Comparison of ENCODE assay signal across 8 mouse cellular contexts in genomic region chr6:54809531-54810313, GRCm38 (mm10). TPM values are rescaled to one million over a fixed set of nuclear protein-coding genes. Genes with fewer than 3 reads are reported as not detected.
A peak's percentile ranks its signal among the peaks of the same experiment; 100 is the strongest.
DNase-seq lines count a peak whose midpoint lies in the region; ATAC-seq lines count a peak whose summit lies in the region.

No protein-coding gene starts in this region.

- no peak overlapping the region for H3K4me2 ChIP-seq in heart, embryonic 13.5 days
- no peak overlapping the region for H3K4me2 ChIP-seq in midbrain, embryonic 14.5 days (ENCODE audit: low read length)

- WGBS in heart, embryonic 13.5 days = 48% methylated on average over 7 of the region's 7 CpGs
- whole genome bisulfite sequencing in midbrain, embryonic 14.5 days = 67% methylated on average over 7 of the region's 7 CpGs

- H3K4me3 ChIP-seq in heart, embryonic 13.5 days = no peak overlapping the region
- no peak overlapping the region for H3K4me3 ChIP-seq in midbrain, embryonic 14.5 days (replicated peaks; ENCODE audit: low read depth, low read length)

- H3K27me3 ChIP-seq in heart, embryonic 13.5 days (replicated peaks) = no peaks in the 10 kb centered on the region
- no peaks in the 10 kb centered on the region for H3K27me3 ChIP-seq in midbrain, embryonic 14.5 days (ENCODE audit: control insufficient read depth, insufficient read depth, low read length)

- H3K36me3 ChIP-seq in heart, embryonic 13.5 days = no peaks in the 10 kb centered on the region
- no peaks in the 10 kb centered on the region for H3K36me3 ChIP-seq in midbrain, embryonic 14.5 days (ENCODE audit: control insufficient read depth, insufficient read depth, low read length)

- no peak overlapping the region; the same call in 1 of the 2 replicates for H3K27ac ChIP-seq in heart, embryonic 13.5 days (replicated peaks)
- H3K27ac ChIP-seq in midbrain, embryonic 14.5 days (replicated peaks; ENCODE audit: low read depth, low read length) = no peak overlapping the region

- ATAC-seq in heart, embryonic 13.5 days (ENCODE audit: extremely low read depth, insufficient number of reproducible peaks, low FRiP score, low TSS enrichment) = no peak
- ATAC-seq in midbrain, embryonic 14.5 days (ENCODE audit: low FRiP score, low TSS enrichment) = no peak

- H3K4me1 ChIP-seq in heart, embryonic 13.5 days = peaks cover 19% of the 10 kb centered on the region
- no peaks in the 10 kb centered on the region for H3K4me1 ChIP-seq in midbrain, embryonic 14.5 days (ENCODE audit: control insufficient read depth, insufficient read depth, low read length)

- H3K9ac ChIP-seq in heart, embryonic 13.5 days = peak overlapping the region; percentile 40; the same call in 1 of the 2 replicates
- no peak overlapping the region for H3K9ac ChIP-seq in midbrain, embryonic 14.5 days (replicated peaks; ENCODE audit: low read length)

- no peaks in the 10 kb centered on the region for H3K9me3 ChIP-seq in heart, embryonic 13.5 days
- H3K9me3 ChIP-seq in midbrain, embryonic 14.5 days (ENCODE audit: control insufficient read depth, low read length) = no peaks in the 10 kb centered on the region

- intact Hi-C loops in heart, postnatal 25 days (cut with DNase I) = loop anchor here (5.0 kb wide), 3 partner anchors 102 to 363 kb away; partner anchors contain the start of gene Ggct

- DNase-seq in heart, adult 18-20 months = peak; percentile 49 to 59
- DNase-seq in heart, postnatal 25 days (ENCODE audit: low spot score) = no peak
- peak; percentile 79 for DNase-seq in CD4-positive helper T cell, adult 2 months (ENCODE audit: low read depth, low spot score)
- DNase-seq in adrenal gland, postnatal 36 days = peak; percentile 59 to 63
- DNase-seq in layer of hippocampus, adult 9-11 months = peak; percentile 37
- DNase-seq in midbrain, embryonic 14.5 days = peak; percentile 59
- DNase-seq in yolk sac, embryonic 10.5 days (ENCODE audit: low spot score) = no peak

RNA-seq across cellular contexts. Expression of gene Znrf2, which starts 7.0 kb away (rescaled TPM):
- total RNA-seq in heart, adult 18-20 months (2021) = 10 to 100 TPM; 17.7 to 18.1 TPM
- total RNA-seq in heart, postnatal 25 days (2021) = 10 to 100 TPM; 17.2 to 17.6 TPM
- total RNA-seq in adrenal gland, postnatal 36 days (2021) = 10 to 100 TPM; 36.9 to 53.2 TPM
- 2.2 and 2.4 TPM in 2 replicates for polyA plus RNA-seq in heart, embryonic 13.5 days (2015; fragmentation: Nextera tagmentation; extraction: Ambion mirVana)
- polyA plus RNA-seq in midbrain, embryonic 14.5 days (2014; fragmentation: Nextera tagmentation; extraction: Ambion mirVana) = 8.8 and 11.6 TPM in 2 replicates

Comparison
In these comparisons a context has a peak if more than half of its experiments do, and no peak if none do; other contexts are left out.
1. DNase-seq: peak in heart, adult 18-20 months (2 of 2), CD4-positive helper T cell, adult 2 months (single experiment), adrenal gland, postnatal 36 days (2 of 2), layer of hippocampus, adult 9-11 months (single experiment) and midbrain, embryonic 14.5 days (single experiment); none in heart, postnatal 25 days (single experiment) and yolk sac, embryonic 10.5 days (single experiment).